Mouse (Mus musculus) ovary, postnatal 36 days (tissue): ENCODE measurements around the gene Sla2.
"Not testable (repeated sequence)": the region's sequence is repeated elsewhere in the genome, so short reads cannot be mapped to it uniquely, and the experiment has no call there.

ENCODE experiments used
- DNase-seq: peaks from one replicate; pipeline ENCODE4 v3.0.0; 2022; ENCODE audit warnings: low spot score, mixed read lengths

Gene Sla2

GRCm38 (mm10) chr2:156839319-156840191 lies 47.4 kb downstream of the Sla2 start, which contains the start of gene Tgif2:
Gene Tgif2 (plus strand): TSS chr2:156840007.
- DNase-seq, result peak; percentile 81

- no peak for DNase-seq
These were observed 48.2 kb downstream of the Sla2 start for GRCm38 (mm10) chr2:156838839-156839238.

GRCm38 (mm10) chr2:156834336-156834735 lies 52.7 kb downstream of the Sla2 start:
- DNase-seq, result no peak

- DNase-seq, result not testable (repeated sequence)
These were observed 61.9 kb downstream of the Sla2 start for GRCm38 (mm10) chr2:156825128-156825527.
